Mouse (Mus musculus) testis, adult 2 months (tissue): ENCODE measurements around the gene Numa1.

Experiments
- CTCF ChIP-seq: fragments of 200-500 bp; IDR thresholded peaks from 2 replicates; pipeline ENCODE4 v1.5.1; 2012; ENCODE audit warnings: low read depth, mild to moderate bottlenecking, inconsistent platforms, low read length, moderate library complexity; ENCODE audit not compliant: control insufficient read depth, insufficient read depth, insufficient replicate concordance
- POLR2A ChIP-seq: fragments of 200-500 bp; IDR thresholded peaks from 2 replicates; pipeline ENCODE4 v1.6.1; 2012; ENCODE audit warnings: low read depth, mild to moderate bottlenecking, inconsistent platforms, low read length, moderate library complexity; ENCODE audit not compliant: control insufficient read depth

- no peak for TF ChIP-seq POLR2A
- no peak for TF ChIP-seq CTCF
Measured at GRCm38 (mm10) chr7:101906287-101906681, 27.6 kb upstream of the Numa1 start, which contains the start of gene Tomt.
